Mouse (Mus musculus) erythroblast, embryonic 14.5 days (primary cell): Measurements from ENCODE around the gene Kirrel.

Source experiments
- GATA1 ChIP-seq: IDR thresholded peaks from 2 replicates; pipeline ENCODE4 v1.6.1; 2012; ENCODE audit warnings: low read length, inconsistent platforms, mixed read lengths
- TAL1 ChIP-seq: IDR thresholded peaks from 3 replicates; pipeline ENCODE4 v1.6.1; 2012; ENCODE audit warnings: low read length, inconsistent platforms, mixed read lengths

- TF ChIP-seq TAL1 (no peak), GATA1 (no peak)
These were observed 880 bp upstream of the Kirrel start for GRCm38 (mm10) chr3:87175438-87175815.
